Mouse (Mus musculus): ENCODE results near the gene Rnf121. TPM values are rescaled to one million over a fixed set of nuclear protein-coding genes. Genes with fewer than 3 reads are reported as not detected.

The Rnf121 gene
- polyA plus RNA-seq, 1 experiment: 55.8 TPM

- Histone ChIP-seq H3K4me3 (ENCODE audit: insufficient read depth, poor library complexity, severe bottlenecking) (no peak overlapping the region), H3K79me3 (ENCODE audit: low read depth) (no peaks in the 10 kb centered on the region), H3K36me3 (ENCODE audit: control insufficient read depth, insufficient read depth) (peaks cover 76% of the 10 kb centered on the region), H3K27me3 (ENCODE audit: control insufficient read depth, insufficient read depth, insufficient read length) (no peaks in the 10 kb centered on the region), H3K79me2 (ENCODE audit: control insufficient read depth, insufficient read depth) (no peaks in the 10 kb centered on the region), H3ac (ENCODE audit: control insufficient read depth, insufficient read length, low read depth) (no peak overlapping the region)
- TF ChIP-seq CEBPB (IDR thresholded peaks at IDR 0.05; ENCODE audit: low read depth) (no peak), USF1 (IDR thresholded peaks at IDR 0.05; ENCODE audit: low read depth) (no peak), MAX (IDR thresholded peaks at IDR 0.05) (no peak), MYOG (IDR thresholded peaks at IDR 0.05; ENCODE audit: control insufficient read depth, extremely low read depth, insufficient read length) (no peak), FOSL1 (IDR thresholded peaks at IDR 0.05; ENCODE audit: insufficient read depth, low read length, poor library complexity, severe bottlenecking) (no peak), CTCF (IDR thresholded peaks at IDR 0.05; ENCODE audit: control insufficient read depth, insufficient read depth, insufficient read length) (no peak), MYOD1 (IDR thresholded peaks at IDR 0.05; ENCODE audit: control insufficient read depth, insufficient read length, low read depth) (no peak)
Measured at GRCm38 (mm10) chr7:102011855-102012254, 53.4 kb downstream of the Rnf121 start.

GRCm38 (mm10) chr7:102006520-102006919 lies 58.7 kb downstream of the Rnf121 start:
- no peaks in the 10 kb centered on the region for H3K27me3 ChIP-seq (ENCODE audit: control insufficient read depth, insufficient read depth, insufficient read length)
- H3K79me3 ChIP-seq (ENCODE audit: low read depth): peaks cover under 1% of the 10 kb centered on the region
- H3ac ChIP-seq (ENCODE audit: control insufficient read depth, insufficient read length, low read depth): no peak overlapping the region
- no peak overlapping the region for H3K4me3 ChIP-seq (ENCODE audit: insufficient read depth, poor library complexity, severe bottlenecking)
- peaks cover 85% of the 10 kb centered on the region for H3K36me3 ChIP-seq (ENCODE audit: control insufficient read depth, insufficient read depth)
- TF ChIP-seq CEBPB (IDR thresholded peaks at IDR 0.05; ENCODE audit: low read depth) (no peak), MYOG (IDR thresholded peaks at IDR 0.05; ENCODE audit: control insufficient read depth, extremely low read depth, insufficient read length) (no peak), MYOD1 (IDR thresholded peaks at IDR 0.05; ENCODE audit: control insufficient read depth, insufficient read length, low read depth) (no peak), FOSL1 (IDR thresholded peaks at IDR 0.05; ENCODE audit: insufficient read depth, low read length, poor library complexity, severe bottlenecking) (no peak), USF1 (IDR thresholded peaks at IDR 0.05; ENCODE audit: low read depth) (no peak), MAX (IDR thresholded peaks at IDR 0.05) (no peak), CTCF (IDR thresholded peaks at IDR 0.05; ENCODE audit: control insufficient read depth, insufficient read depth, insufficient read length) (no peak)
- peaks cover 5% of the 10 kb centered on the region for H3K79me2 ChIP-seq (ENCODE audit: control insufficient read depth, insufficient read depth)

GRCm38 (mm10) chr7:102000921-102001630 lies 64.2 kb downstream of the Rnf121 start:
- no peak overlapping the region for H3K4me3 ChIP-seq (ENCODE audit: insufficient read depth, poor library complexity, severe bottlenecking)
- no peaks in the 10 kb centered on the region for H3K27me3 ChIP-seq (ENCODE audit: control insufficient read depth, insufficient read depth, insufficient read length)
- H3K36me3 ChIP-seq (ENCODE audit: control insufficient read depth, insufficient read depth): peaks cover 86% of the 10 kb centered on the region
- no peak overlapping the region for H3ac ChIP-seq (ENCODE audit: control insufficient read depth, insufficient read length, low read depth)
- H3K79me2 ChIP-seq (ENCODE audit: control insufficient read depth, insufficient read depth): peaks cover 12% of the 10 kb centered on the region
- peaks cover 2% of the 10 kb centered on the region for H3K79me3 ChIP-seq (ENCODE audit: low read depth)
- no peak for TF ChIP-seq MYOD1 (IDR thresholded peaks at IDR 0.05; ENCODE audit: control insufficient read depth, insufficient read length, low read depth)
- no peak for TF ChIP-seq USF1 (IDR thresholded peaks at IDR 0.05; ENCODE audit: low read depth)
- no peak for TF ChIP-seq MYOG (IDR thresholded peaks at IDR 0.05; ENCODE audit: control insufficient read depth, extremely low read depth, insufficient read length)
- no peak for TF ChIP-seq CEBPB (IDR thresholded peaks at IDR 0.05; ENCODE audit: low read depth)
- no peak for TF ChIP-seq CTCF (IDR thresholded peaks at IDR 0.05; ENCODE audit: control insufficient read depth, insufficient read depth, insufficient read length)
- TF ChIP-seq MAX (IDR thresholded peaks at IDR 0.05): no peak
- no peak for TF ChIP-seq FOSL1 (IDR thresholded peaks at IDR 0.05; ENCODE audit: insufficient read depth, low read length, poor library complexity, severe bottlenecking)

GRCm38 (mm10) chr7:102000296-102000695 lies 65.0 kb downstream of the Rnf121 start:
- H3K36me3 ChIP-seq (ENCODE audit: control insufficient read depth, insufficient read depth): peaks cover 86% of the 10 kb centered on the region
- H3K4me3 ChIP-seq (ENCODE audit: insufficient read depth, poor library complexity, severe bottlenecking): no peak overlapping the region
- no peak for TF ChIP-seq CTCF (IDR thresholded peaks at IDR 0.05; ENCODE audit: control insufficient read depth, insufficient read depth, insufficient read length)
- no peak for TF ChIP-seq USF1 (IDR thresholded peaks at IDR 0.05; ENCODE audit: low read depth)
- no peak for TF ChIP-seq FOSL1 (IDR thresholded peaks at IDR 0.05; ENCODE audit: insufficient read depth, low read length, poor library complexity, severe bottlenecking)
- no peak for TF ChIP-seq CEBPB (IDR thresholded peaks at IDR 0.05; ENCODE audit: low read depth)
- no peak for TF ChIP-seq MYOG (IDR thresholded peaks at IDR 0.05; ENCODE audit: control insufficient read depth, extremely low read depth, insufficient read length)
- no peak for TF ChIP-seq MYOD1 (IDR thresholded peaks at IDR 0.05; ENCODE audit: control insufficient read depth, insufficient read length, low read depth)
- no peak for TF ChIP-seq MAX (IDR thresholded peaks at IDR 0.05)
- H3ac ChIP-seq (ENCODE audit: control insufficient read depth, insufficient read length, low read depth): no peak overlapping the region
- H3K27me3 ChIP-seq (ENCODE audit: control insufficient read depth, insufficient read depth, insufficient read length): no peaks in the 10 kb centered on the region
- peaks cover 12% of the 10 kb centered on the region for H3K79me2 ChIP-seq (ENCODE audit: control insufficient read depth, insufficient read depth)
- H3K79me3 ChIP-seq (ENCODE audit: low read depth): peaks cover 2% of the 10 kb centered on the region

- H3K79me2 ChIP-seq (ENCODE audit: control insufficient read depth, insufficient read depth): peaks cover 12% of the 10 kb centered on the region
- TF ChIP-seq MAX (IDR thresholded peaks at IDR 0.05): no peak
- TF ChIP-seq MYOD1 (IDR thresholded peaks at IDR 0.05; ENCODE audit: control insufficient read depth, insufficient read length, low read depth): no peak
- no peak for TF ChIP-seq FOSL1 (IDR thresholded peaks at IDR 0.05; ENCODE audit: insufficient read depth, low read length, poor library complexity, severe bottlenecking)
- no peak for TF ChIP-seq CEBPB (IDR thresholded peaks at IDR 0.05; ENCODE audit: low read depth)
- TF ChIP-seq USF1 (IDR thresholded peaks at IDR 0.05; ENCODE audit: low read depth): no peak
- no peaks in the 10 kb centered on the region for H3K27me3 ChIP-seq (ENCODE audit: control insufficient read depth, insufficient read depth, insufficient read length)
- H3K36me3 ChIP-seq (ENCODE audit: control insufficient read depth, insufficient read depth): peaks cover 79% of the 10 kb centered on the region
- no peak overlapping the region for H3ac ChIP-seq (ENCODE audit: control insufficient read depth, insufficient read length, low read depth)
- no peak overlapping the region for H3K4me3 ChIP-seq (ENCODE audit: insufficient read depth, poor library complexity, severe bottlenecking)
- peaks cover 2% of the 10 kb centered on the region for H3K79me3 ChIP-seq (ENCODE audit: low read depth)
Measured at GRCm38 (mm10) chr7:101999461-102000151, 65.7 kb downstream of the Rnf121 start.
